Mouse (Mus musculus) brain, embryonic 18.5 days (tissue): Measurements from ENCODE around the gene 1110059E24Rik.
A peak's percentile ranks its signal among the peaks of the same experiment; 100 is the strongest.

Experiments used
- DNase-seq: peaks from one replicate; pipeline ENCODE4 v3.0.0-alpha.2; 2012; ENCODE audit warnings: low read depth, low spot score

1110059E24Rik gene

DNA sequence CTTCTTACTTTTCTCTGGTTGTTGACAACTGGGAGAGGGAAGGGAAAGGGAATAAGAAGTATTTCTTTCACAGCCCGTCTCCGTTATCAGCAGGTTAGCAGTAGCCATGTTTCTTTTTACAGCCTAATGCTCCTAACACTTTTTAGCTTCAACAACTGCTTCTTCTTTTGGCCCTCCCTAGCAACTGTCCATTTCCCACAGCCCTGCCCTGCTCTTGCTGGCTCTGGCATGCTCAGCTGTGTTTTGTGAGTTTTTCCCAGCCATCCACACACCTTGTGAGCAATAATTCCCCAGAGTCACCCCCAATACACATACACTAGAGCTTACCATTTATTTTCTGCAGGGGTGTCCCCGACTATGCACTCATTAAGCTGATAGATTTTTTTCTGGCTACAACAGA lies 75.3 kb downstream of the 1110059E24Rik start:
- no peak for DNase-seq

DNA sequence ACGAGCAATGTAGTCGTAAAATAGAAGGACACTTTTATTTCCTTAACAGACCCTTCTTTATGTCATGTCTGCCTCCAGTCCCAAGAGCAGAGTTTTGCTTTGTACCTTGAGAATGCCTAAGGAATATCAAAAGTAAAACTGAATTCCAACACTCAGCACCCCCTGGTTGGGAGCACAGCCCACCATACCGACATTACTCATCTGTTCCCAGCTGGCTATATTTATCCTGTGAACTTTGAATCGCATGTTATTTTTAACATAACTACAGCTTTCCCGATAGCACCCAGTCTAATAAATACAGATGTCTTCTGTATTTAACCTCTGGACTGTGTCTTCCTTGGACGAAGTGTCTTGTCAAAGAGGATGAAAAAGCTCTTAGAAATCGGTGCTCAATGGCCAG lies 80.8 kb downstream of the 1110059E24Rik start:
- DNase-seq: no peak

DNA sequence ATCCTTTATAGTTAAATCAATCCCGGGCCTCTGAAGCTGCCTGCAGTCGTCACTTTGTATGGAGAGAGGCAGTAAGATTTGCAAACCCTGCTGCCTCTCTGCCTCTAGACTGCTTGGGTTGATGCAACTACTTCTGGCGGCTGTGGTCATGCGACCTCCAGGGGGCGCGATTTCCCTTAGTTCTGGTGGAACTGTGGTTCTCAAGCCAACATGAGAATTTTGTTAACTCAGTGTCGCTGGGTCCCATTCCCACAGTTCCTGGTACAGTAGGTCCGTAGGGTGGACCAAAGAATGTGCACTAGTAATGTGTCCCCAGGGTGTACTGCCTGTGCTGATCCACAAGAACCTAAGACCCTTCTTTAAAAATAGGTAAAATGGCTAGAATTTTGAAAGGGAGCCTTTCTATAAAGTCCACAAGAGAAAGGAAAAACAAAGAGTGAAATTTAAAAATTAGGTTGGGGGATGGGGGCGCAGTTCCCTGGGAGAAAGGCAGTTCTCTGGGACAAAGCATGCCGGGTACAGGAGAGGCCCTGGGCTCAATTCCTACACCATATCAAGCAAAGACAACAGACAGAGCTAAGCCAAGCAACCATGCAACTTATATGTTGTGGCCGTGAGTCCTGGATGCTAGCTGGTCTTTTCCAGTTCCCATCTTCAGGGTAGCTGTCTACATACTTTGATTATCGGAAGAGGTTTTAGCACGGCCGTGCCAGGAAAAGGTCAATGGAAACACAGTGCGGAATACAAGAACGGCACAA lies 81.4 kb downstream of the 1110059E24Rik start:
- no peak for DNase-seq

GRCm38 (mm10) chr19:21570778-21571177 lies 82.0 kb downstream of the 1110059E24Rik start:
- no peak for DNase-seq

- no peak for DNase-seq
Observed at GRCm38 (mm10) chr19:21568528-21569185, 84.1 kb downstream of the 1110059E24Rik start.

- no peak for DNase-seq
Observed at GRCm38 (mm10) chr19:21567933-21568332, 84.8 kb downstream of the 1110059E24Rik start.

- no peak for DNase-seq
Observed at GRCm38 (mm10) chr19:21566484-21566883, 86.3 kb downstream of the 1110059E24Rik start.

DNA sequence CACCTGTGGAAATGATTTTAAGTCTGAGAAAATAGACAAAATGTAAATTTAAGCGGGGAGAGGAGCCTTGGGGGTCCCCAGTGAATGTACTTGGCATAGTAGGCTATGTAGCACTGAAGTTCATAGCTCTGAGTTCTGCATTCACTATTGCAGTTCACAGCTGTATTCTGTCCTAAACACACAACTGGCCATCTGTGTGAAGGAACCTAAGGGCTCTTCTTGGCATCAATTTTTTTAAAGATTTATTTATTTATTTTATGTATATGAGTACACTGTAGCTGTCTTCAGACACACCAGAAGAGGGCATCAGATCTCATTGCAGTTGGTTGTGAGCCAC lies 88.3 kb downstream of the 1110059E24Rik start:
- DNase-seq: no peak

DNA sequence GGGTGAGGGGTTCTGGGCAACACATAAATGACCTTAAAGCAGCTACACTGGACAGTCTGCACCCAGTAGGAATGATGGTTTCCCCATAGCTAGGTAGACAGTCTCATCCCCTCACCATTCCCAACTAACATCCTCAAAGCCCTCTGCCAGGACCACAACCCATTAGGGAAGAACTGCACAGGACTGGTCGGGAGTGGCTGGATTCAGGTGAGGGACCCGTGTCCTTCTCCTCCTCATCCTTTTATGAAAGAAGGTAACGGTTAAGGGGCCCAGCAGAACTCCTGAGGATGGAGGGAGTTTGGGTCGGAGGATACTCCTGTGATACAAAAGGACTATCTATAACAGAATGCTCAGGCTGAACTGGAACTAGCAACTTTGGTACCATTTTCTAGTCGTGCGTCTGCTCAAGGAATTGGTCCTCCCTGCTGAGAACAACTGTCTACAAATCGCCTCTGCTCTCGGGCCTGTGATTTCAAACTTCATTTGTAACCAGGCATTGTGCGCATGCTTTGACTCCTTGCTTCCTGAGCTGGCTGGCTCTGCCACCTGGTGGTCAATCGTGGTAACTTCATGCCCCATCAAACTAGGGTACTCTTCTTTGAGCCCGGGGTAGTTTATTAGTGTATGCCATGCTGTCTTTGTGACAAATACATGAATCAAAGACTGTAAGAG lies 88.9 kb downstream of the 1110059E24Rik start:
- peak; percentile 39 for DNase-seq

DNA sequence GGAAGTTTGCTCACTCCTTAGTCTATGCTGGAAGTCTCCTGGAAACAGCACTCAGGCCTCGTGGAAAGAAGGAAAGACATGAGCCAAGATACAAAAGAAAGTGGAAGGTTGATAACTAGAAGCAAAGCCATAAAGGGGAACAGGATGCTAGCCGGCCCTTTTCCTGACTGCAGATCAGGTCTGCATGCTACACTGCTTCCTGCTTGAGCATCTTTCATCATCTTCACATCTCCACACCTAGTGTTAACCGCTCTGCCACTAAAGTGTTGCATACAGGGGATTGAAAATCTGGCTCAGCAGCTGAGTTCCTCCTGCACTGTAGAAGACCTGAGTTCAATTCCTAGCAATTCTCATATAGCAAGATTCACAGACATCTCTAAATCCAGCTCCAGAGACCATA lies 89.8 kb downstream of the 1110059E24Rik start:
- no peak for DNase-seq

DNA sequence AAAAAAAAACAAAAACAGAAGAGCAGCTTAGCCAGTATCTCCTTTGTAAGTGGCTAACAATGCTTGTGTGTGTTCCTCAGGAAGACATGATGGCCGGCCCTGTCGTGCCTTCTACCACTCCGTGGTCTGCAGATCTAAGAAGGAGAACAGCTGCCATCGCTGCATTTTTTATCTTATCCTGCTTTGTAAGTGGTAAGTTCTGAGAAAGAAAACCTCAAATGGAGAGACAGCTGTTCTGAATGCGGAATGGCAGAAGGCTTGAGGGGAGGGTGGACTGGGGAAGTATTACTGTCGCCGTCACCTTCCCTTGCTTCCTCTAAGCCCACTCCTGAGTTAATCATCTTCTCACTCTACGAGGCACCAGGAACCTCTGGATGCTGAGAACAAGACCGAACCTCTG lies 100.0 kb downstream of the 1110059E24Rik start:
- no peak for DNase-seq

- no peak for DNase-seq
Observed at GRCm38 (mm10) chr19:21551921-21552536, 100.7 kb downstream of the 1110059E24Rik start.

DNA sequence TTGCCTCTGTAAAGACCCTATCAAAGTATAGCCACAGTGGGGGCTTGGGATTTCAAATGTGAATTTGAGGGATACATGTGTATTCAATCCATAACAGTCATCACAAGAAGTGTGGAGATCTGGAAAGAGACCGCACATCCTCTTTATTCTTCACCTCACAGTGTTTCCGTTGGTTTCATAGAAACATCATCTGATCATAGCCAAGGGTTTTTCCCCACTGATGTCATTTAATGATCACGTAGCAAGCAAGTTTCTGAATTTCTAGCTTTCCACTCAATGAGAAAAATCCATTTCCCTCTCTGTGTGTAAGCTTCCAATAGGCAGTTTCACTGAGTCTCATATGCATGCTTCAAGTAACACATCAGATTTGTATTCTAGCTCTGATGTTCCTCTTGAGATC lies 103.1 kb downstream of the 1110059E24Rik start:
- no peak for DNase-seq

- DNase-seq: no peak
Observed at GRCm38 (mm10) chr19:21548947-21549346, 103.8 kb downstream of the 1110059E24Rik start.

DNA sequence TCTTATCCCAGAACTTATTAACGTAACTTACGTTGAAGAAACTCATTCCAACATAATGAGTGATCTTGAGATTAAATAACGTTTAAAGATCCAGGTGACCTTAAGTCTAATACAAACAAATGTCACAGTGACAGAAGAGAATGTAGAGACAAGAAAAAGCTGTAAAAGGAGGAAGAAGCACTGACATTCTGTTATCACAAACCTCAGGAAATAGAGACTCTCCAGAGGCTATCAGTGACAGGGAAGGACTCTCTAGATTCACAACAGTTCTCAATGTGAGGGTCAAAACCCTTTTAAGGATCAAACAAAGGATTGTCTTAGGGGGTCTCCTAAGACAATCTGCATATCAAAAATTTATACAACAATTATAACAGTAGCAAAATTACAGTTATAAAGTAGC lies 115.7 kb downstream of the 1110059E24Rik start:
- DNase-seq: no peak
